Mouse (Mus musculus) liver, embryonic 14.5 days (tissue): ENCODE measurements around the gene Psmd14.

Source experiments
- CTCF ChIP-seq: IDR thresholded peaks from 2 replicates; pipeline ENCODE4 v1.5.1; 2016; ENCODE audit warnings: antibody characterized with exemption, low read depth, control low read depth
- EP300 ChIP-seq: IDR thresholded peaks from 2 replicates; pipeline ENCODE4 v1.6.1; 2016; ENCODE audit warnings: antibody characterized with exemption, low read depth

- TF ChIP-seq CTCF (no peak), EP300 (no peak)
These were observed 48.7 kb upstream of the Psmd14 start for GRCm38 (mm10) chr2:61662833-61663232.
